Mouse (Mus musculus): Measurements from ENCODE around the gene Usp35.

DNA sequence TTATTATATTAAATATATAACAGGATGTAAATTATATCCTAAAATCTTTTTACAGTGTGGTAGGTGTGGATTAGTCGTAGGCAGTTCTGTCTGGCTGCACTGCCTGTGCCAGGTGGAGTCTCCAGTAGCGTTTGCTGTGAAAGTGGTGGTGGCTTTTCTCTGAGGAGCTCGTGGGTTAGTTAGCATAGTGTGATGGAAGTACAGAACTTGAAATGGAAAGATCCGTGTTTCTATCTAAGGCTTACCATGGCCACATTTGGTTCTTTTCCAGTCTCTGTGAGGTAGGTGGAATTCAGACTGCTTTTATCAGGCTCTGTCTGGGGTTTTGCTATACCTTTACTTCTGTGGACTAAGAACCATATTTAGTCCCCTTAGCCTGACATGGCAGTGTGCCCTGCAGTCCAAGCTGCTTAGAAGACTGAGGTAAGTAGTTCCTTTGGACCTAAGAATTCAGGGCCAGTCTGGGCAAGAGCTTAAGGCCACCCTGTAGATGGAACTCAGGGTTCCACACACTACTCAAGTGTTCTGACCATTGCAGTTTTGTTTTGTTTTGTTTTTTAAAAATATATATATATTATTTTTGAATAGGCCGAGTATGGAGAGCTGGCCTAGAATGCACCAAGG is 48.8 kb upstream of the Usp35 start:
- TF ChIP-seq CTCF (IDR thresholded peaks at IDR 0.05) (no peak), EP300 (IDR thresholded peaks at IDR 0.05) (no peak)

All from lung, postnatal 0 days (tissue).